Mouse (Mus musculus): ENCODE data around the gene Casz1.

Casz1 gene

DNA sequence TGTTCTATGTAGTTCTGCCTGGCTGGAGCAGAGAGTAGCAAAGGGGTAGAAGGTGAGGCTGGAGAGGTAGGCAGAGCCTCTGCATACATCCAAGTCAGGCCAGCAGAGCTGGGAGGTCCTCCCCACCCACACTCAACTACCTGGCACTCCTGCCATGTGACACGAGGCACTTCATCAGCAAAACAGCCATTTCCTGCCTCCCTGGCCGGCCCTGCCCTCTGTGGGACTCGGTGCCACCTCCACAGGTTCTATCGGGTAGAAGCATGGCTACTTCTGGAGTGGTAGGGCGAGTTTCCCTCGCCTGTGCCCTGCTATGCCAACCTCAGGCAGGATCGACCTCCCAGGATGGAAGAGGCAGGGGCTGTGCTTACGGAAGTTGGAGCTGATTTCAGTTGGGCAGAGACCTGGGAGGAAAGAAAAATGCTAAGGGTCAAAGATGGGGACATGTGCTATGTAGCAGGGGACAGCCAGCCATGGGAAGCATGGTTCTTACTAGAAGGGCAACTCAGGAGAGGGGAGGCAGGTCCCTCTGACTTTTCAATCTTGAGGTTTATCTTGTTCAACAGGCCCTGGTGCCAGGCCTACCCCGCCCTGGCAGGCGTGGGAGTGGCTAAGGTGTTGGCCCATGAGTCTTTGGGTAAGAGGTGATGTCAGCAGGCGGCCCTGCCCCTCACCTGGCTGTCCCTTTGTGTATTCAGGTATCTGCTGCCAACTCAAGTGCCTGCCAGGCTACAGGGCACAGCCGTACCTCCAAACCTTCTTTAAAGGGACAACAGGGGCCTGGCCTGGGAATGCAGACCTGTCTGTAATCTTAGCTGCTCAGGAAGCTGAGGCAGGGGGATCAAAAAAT is 6.5 kb upstream of the Casz1 start:
- DNase-seq (ENCODE audit: inconsistent age in 2 of 2, low spot score in 1 of 2): no peak

DNA sequence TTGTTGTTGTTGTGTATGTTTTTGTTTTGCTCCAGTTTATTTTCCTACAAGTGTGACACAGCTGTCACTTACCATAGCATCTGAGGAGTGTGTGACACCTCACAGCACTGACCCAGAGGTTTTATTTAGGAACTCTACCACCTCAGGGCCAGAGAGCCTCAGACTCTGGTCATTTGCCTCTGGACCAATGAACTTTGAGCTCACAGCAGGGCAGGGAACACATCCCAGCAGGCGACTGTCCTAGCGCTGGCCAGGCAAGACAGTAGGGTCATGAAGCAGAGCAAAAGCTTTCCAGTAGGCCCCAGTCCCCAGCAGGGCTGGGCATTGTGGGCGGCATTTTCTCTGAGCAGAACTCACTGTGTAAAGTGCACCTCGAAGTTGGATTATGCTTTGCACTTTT is 1.2 kb upstream of the Casz1 start:
- no peak for DNase-seq (ENCODE audit: inconsistent age in 2 of 2, low spot score in 1 of 2)

DNA sequence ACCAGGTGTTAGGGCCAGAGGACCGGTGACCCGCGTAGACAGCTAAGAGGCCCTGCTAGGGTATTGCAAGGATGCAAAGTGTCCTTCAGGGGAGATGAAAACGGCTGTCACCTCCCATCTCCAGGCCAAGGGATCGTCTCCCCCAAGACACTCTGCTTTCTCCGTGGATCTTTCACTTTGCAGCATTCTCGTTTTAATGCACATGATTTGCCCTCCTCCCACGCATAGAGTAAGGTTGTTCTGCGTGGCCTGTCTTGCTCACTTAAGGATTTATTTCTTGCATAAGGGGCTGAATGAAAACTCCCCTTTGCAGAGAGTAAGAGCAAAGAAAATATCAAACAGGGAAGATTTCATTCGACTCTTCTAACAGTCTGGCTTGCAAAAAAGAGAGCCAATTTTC is 593 bp upstream of the Casz1 start:
- no peak for DNase-seq (ENCODE audit: inconsistent age in 2 of 2, low spot score in 1 of 2)

DNA sequence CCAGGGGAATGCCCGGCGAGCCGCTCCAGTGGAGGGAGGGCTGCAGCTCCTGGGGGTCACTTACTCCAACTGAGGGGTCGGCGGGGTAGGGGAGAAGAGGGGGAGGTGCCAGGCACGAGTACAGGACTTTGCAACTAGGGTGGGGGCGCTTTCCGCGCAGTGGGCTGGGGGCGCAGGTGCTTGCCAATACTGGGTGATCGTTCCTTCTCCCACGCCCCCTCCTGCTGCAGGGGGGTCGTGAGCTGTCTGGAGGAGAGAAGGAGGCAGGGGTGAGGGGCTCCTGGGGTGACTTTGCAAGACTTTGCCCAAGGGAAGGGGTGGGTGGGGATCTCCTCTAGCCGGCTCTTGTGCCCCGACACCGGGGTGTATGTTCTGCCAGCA is 541 bp downstream of the Casz1 start:
- DNase-seq (ENCODE audit: inconsistent age in 2 of 2, low spot score in 1 of 2): no peak

DNA sequence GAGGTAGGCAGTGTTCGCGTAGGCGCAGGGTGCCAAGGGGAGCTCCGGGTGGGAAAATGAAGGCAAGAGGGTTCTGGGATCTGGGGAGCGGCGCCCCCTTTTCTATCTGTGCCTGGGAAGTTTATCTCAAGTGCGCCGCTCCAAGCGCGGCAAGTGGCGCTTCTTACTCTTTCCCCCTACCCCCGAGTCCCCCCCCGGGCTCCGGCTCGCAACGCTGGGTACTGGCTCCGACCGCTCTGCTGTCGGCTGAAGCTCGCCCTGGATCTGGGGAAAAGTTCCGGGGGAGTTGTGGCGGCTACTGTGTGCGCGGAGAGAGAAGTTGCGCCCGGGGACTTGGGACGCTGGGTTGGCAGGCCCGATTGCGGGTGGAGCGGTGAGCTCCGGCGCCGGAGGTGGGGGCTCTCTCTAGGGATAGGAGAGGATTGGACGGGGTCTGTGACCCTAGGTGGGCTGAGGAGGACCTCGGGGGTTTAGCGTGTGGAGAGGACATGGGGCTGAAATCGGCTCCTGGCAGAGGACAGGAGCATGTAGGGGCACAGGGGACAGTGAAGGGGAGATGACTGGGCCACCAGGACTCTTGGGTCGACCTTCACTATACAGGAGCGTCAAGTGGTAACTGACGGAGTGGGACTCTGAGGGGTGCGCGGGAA is 1.1 kb downstream of the Casz1 start:
- peak; percentile 35 to 80 for DNase-seq (ENCODE audit: inconsistent age in 2 of 2, low spot score in 1 of 2)

DNA sequence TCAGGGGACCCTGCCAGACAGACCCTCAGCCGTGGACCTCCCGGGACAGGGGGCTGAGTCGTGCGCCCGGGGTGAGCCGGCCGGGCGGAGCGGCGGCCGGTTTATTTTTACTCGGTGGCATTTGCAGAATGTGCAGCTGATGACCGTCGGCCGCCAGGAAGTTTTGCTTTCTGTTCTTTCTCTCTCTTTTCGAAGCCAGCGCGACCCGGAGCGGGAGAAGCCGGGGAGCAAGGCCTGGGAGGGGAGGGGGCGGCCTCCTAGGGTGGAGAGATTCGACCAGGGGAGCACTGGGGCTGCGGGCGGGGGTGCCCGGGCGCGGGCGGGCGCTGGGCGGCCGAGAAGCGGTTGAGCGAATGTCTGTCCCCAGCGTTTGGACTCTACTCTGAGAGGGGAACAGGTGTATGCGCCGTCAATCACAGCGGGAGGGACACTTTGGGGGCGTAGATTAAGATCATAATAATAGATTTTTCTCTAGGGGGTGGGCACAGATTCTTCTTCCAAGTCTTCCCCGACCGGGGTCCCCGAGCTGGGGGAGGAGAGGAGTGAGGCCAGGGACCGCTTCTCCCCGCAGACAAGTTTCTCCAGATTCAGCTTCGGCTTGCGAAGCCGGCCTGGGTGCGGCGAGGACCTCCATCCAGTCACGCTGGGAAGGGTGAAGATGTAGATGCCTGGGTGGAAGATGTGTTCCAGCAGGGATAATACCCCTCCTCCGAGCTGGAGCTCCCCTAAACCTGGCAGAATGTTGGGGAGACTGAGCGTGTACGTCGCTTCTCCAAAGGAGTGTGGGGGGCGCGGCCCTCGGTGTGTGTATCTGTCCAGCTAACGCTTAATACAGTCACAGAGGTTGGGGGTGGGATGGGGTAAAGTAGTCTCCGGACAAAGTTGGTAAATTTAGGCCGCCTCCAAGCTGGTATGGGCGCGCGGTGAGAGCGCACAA is 1.9 kb downstream of the Casz1 start:
- DNase-seq (ENCODE audit: inconsistent age in 2 of 2, low spot score in 1 of 2): peak; percentile 39 to 77

DNA sequence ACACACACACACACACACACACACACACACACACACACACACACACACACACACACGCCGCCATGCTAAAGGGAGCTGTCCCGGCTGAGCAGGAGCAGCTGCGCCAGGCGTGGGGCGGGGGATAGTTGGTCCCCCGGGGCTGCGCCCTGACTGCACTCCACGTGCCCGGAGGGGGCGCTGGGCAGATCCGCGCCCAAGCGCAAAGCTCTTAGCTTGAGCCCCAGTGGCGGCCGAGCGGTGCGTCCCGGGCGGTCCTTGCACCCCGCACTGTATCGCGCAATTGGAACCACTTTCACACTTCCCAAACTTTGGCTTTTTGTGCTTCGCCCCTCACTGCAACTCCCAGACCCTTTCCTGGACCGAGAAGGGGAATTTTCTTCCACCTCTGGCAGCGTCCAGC is 2.6 kb downstream of the Casz1 start:
- DNase-seq (ENCODE audit: inconsistent age in 2 of 2, low spot score in 1 of 2): peak; percentile 46 to 73

DNA sequence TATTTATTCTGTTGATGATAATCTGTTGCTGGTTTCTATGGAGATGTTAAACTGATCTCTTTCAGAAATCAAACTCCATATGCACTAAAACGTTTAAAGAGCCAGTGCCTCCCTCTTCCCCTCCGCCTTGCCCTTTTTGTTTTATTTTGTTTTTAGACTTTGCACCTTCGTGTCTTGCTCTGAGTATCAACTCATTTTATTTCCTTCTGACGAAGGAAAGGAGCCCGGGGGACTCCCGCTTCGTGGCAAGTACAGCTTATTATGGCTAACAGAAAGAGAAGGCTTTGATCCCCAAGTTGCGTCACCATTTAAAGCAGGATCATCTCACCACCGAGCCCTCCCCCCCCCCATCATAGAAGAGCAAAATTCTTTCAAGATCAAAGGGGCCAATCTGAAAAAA is 3.2 kb downstream of the Casz1 start:
- peak in 1 of 2 experiments; percentile 46 for DNase-seq (ENCODE audit: inconsistent age in 2 of 2, low spot score in 1 of 2)

DNA sequence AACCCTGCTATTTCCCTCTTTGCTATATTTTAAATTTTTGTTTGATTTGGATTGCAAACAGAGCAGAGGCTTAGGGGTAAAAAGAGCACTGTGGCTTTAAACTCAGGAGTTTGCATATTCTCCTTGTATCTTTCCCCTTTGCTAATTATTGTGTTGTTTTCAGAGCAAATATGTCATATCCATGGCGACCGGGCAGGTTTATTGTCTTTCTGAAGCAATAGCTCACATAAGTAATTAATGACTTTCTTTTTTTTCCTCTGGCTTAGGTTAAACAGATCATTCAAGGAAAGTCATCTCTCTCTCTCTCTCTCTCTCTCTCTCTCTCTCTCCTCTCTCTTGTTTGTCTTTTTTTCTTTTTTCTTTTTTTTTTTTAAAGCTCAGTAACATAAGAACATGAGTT is 4.6 kb downstream of the Casz1 start:
- DNase-seq (ENCODE audit: inconsistent age in 2 of 2, low spot score in 1 of 2): no peak

DNA sequence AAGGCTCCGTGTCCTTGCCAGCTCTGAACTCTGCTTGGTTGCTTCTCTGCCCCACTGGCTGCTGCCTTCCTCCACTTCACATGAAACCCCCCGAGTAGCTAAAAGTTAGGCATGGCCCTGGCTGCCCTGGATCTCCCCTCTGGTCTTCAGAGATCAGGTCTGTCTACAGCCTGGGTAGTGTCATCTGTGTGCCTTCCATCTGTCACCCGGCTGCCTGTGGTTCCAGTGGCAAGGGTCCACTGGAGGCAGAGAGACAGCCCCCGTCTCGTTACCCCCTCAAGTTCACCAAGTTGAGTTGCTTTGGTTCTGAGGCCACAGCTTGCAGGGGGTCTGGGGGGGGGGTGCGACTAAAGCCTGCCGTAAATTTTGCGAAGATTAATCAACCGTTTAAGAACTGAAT is 6.5 kb downstream of the Casz1 start:
- no peak for DNase-seq (ENCODE audit: inconsistent age in 2 of 2, low spot score in 1 of 2)

DNA sequence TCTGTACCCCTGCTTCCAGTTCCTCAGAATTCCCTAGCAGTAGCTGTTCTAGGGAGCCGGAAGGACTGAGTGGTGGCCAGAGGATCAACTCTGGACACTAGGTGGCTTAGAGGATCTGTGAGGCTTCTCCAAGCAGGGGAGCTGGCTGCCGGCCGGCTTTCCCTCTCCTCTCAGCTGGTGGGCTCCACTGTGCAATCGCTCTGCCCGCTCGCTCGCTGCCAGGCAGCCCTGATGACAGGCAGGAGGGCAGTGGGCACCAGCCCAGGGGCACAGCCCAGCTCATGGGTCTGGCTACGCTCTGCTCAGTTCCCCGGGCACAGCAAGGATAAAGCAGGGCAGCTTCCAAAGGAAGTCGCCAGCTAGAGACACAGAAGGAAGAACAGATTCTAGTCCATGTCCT is 7.7 kb downstream of the Casz1 start:
- DNase-seq (ENCODE audit: inconsistent age in 2 of 2, low spot score in 1 of 2): peak; percentile 25 to 66

DNA sequence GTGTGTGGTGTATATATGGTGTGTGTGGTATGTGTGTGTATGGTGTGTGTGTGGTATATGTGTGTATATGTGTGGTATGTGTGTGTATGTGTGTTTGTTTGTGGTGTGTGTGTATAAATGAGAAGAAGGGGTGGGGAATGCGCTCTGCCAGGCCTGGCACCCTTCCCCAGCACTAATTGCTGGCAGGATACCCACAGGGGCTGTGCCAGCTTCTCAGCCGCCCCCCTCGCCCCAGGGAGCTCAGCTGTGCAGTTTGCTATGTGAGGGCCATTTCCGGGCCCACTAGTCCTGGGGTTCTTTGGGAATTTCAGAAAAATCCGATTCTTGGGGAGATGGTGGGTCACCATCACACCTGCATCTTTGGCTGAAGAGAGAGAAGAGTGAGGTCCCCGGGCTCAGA is 9.0 kb downstream of the Casz1 start:
- DNase-seq (ENCODE audit: inconsistent age in 2 of 2, low spot score in 1 of 2): no peak

DNA sequence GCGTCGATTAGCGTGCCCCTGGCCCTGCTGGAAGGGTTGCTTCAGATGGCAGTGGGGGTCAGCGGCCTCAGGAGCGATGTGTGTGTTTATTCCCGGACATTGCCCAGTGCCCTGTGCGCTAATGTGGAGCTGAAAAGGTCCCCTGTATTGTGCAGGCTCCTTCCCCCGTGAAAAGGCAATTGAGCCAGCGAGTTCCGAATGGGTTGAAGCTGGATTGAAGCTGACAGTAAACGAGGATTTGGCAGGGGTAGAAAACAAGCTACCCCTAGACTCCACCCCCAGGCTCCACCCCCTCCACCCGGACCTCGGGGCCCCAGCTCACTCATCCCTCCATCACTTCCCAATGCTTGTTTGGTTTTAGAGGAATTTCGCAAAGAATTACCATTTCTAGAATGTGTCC is 12.3 kb downstream of the Casz1 start:
- DNase-seq (ENCODE audit: inconsistent age in 2 of 2, low spot score in 1 of 2): no peak

DNA sequence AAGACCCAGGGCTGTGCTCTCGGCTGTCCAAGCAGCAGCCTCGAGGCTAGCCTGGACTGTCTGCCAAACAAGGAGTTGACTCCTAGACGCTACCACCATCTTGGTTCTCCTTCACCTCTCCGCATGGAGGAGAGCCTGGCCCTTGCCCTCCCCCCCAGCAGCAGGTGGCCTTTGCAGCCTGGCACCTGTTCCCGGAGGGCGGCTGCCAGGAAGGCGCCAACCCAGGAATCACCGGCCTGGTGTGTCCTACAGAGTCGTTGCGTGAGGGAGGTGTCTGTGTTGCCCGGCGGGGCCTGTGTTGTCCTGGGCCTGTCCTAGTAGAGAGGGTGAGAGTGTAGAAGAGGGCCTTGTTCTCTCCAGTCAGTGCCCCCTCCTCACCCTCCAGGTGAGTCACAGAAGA is 13.9 kb downstream of the Casz1 start:
- DNase-seq (ENCODE audit: inconsistent age in 2 of 2, low spot score in 1 of 2): no peak

DNA sequence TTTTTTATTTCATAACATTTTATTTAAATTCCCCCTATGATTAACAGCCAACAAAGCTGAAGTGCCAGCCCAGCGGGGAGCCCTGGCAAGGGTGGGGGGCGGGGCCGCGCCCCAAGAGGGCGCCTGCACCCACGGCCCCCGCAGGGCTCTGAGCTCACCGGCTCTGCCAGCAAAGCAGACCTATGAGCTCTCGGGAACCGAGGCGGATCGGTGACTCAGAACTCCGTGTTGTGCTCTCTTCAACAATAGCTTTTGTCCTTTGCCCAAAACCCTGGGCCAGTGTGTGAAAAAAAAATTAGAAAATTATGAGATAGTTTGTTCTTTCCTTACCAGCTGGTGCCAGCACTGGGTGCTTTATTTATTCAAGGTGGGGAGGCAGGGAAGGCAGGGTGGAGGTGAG is 15.9 kb downstream of the Casz1 start:
- DNase-seq (ENCODE audit: inconsistent age in 2 of 2, low spot score in 1 of 2): peak in 1 of 2 experiments; percentile 39

DNA sequence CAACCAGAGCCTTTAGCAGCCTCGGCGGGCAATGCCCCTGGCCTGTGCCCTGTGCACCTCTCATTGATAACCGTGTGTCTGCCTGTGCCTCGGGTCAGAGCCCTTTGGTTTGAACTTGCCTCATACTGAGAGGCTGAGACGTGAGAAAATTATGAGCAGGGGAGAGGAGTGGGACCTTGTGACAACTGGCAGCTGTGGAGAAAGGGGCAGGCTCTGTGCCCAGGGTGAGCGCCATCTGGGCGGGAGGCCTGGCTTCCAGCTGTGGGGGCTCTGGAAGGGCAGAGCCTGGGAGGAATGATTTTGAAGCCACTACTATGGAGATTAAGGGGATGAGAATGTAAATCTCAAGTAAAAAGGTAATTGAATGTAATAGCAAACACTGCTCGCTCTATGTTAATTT is 19.1 kb downstream of the Casz1 start:
- no peak for DNase-seq (ENCODE audit: inconsistent age in 2 of 2, low spot score in 1 of 2)

DNA sequence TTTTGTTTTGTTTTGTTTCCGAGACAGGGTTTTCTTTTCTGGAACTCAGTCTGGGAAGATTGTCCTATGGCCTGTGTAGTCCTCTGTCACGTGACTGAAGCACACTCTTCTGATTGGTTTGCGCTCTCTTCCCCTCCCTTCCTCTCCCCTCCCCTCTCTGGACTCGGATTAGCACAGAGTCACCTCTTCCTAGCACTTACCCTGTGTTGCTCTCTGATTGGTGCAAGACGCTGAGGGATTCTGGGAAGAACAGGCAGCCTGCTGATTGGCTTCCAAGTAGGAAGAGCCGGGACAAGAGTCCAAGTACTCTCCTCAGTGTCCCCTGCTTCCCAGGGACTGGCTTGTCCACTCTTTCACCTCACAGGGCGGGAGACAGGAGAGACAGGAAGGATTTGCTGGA is 26.1 kb downstream of the Casz1 start:
- DNase-seq (ENCODE audit: inconsistent age in 2 of 2, low spot score in 1 of 2): no peak

DNA sequence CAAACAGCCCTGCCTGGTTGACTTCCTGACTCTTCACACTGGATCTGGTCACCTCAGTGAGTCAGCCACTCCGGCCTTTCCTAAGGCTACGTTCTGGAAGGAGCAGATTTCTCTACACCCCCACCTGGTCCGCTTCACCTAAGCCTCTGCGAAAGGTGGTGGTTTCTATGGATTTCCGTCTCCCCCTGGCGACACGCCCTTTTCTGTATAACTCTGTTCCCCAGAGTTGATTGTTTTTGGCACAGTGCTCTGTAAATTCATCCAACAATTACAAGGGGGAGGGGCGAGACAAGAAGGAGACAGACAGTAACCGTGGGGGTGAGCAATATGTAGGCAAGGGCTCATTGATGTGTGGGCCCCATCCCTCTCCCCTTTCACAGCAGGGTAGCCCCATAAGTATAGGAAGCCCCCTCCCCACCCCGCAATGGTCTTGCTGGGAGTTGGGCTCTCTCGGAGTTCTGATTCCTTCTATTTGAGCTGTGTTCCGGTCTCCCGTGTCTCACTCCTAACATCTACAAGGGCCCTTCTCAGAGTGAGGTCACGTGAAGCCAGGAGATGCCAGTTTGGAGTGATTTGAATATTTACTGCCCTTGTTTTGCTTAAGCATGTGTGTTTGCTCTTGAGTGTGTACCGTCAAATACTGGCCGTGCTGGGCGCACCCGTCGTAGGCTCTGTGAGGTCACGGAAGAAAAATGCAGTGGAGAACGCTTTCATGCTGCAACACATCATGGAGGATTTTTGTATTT is 29.2 kb downstream of the Casz1 start:
- no peak for DNase-seq (ENCODE audit: inconsistent age in 2 of 2, low spot score in 1 of 2)

DNA sequence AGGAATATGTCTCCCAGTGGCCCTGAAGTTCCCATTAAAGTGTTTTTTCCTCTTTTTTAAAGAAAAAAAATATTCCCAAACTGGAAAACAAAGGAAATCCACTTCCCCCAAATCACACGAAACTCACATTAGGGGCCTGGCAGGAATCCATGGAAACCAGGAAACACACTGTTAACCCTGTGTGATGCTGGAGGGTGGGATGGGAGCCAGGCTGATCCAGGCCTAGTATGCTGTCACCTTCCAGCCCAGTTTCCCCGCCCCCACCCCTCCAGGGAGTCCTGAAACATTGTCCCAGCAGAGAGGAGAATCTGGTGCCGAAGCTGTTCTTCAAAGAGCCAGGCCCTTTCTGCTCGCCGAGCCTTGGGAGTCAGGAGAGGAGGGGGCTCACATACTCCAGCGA is 32.2 kb downstream of the Casz1 start:
- no peak for DNase-seq (ENCODE audit: inconsistent age in 2 of 2, low spot score in 1 of 2)

DNA sequence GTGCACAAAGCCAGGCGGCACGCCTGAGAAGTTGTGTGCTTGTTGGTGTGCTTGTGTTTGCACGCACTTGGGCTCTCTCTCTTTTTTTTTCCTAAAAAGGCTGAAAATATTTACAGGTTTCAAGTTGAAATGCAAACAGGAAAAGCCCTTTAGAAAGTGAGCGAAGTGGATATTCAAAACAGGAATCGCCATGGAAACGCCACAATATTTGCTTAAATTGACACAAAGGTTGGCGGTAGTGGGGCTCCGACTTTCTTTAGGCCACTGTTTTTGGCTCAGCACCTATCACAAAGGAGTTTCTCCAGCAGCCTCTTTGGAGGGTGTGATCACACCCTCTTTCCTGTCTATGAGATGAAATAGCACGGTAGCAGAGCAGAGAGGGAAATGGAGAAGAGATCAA is 32.8 kb downstream of the Casz1 start:
- no peak for DNase-seq (ENCODE audit: inconsistent age in 2 of 2, low spot score in 1 of 2)

DNA sequence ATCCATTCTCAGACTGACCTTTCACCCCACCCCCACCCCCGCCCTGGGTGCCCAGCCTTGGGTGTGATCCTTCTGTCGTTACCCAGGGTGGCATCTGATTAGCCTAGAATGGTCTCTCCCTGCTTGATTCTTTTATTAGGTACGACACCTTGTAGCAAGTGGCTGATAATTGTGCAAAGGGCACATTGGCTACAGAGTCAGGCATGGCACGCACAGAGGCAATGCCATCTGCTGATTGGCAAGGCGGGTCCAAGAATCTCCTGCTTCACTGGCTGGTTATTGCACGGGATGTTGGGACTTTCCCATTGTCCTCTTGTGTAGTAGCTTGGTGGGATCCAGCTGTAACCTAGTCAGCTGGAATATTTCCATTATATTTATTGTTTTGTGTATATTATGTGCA is 33.4 kb downstream of the Casz1 start:
- no peak for DNase-seq (ENCODE audit: inconsistent age in 2 of 2, low spot score in 1 of 2)
